Mouse (Mus musculus): ENCODE results near the gene Hps1.
A peak's percentile ranks its signal among the peaks of the same experiment; 100 is the strongest.

Gene Hps1

GRCm38 (mm10) chr19:42753141-42753917 is 26.4 kb downstream of the Hps1 start:
- DNase-seq: peak; percentile 88

- DNase-seq: peak; percentile 94
These were observed 27.3 kb downstream of the Hps1 start, which contains the start of gene Pyroxd2 for GRCm38 (mm10) chr19:42752363-42752931. Gene Pyroxd2, minus strand, starts transcription at chr19:42752775.

GRCm38 (mm10) chr19:42750196-42750595 is 29.6 kb downstream of the Hps1 start:
- no peak for DNase-seq

GRCm38 (mm10) chr19:42746702-42747101 is 33.1 kb downstream of the Hps1 start:
- no peak for DNase-seq

- no peak for DNase-seq
These were observed 33.9 kb downstream of the Hps1 start for GRCm38 (mm10) chr19:42745869-42746224.

GRCm38 (mm10) chr19:42745084-42745868 is 34.5 kb downstream of the Hps1 start:
- DNase-seq: no peak

- DNase-seq: peak; percentile 73
These were observed 35.6 kb downstream of the Hps1 start for GRCm38 (mm10) chr19:42744162-42744586.

GRCm38 (mm10) chr19:42743261-42743660 is 36.5 kb downstream of the Hps1 start:
- peak; percentile 71 for DNase-seq

- no peak for DNase-seq
These were observed 37.9 kb downstream of the Hps1 start for GRCm38 (mm10) chr19:42741884-42742283.

GRCm38 (mm10) chr19:42740163-42740899 is 39.4 kb downstream of the Hps1 start:
- DNase-seq: no peak

GRCm38 (mm10) chr19:42739734-42740133 is 40.0 kb downstream of the Hps1 start:
- DNase-seq: no peak

- DNase-seq: no peak
These were observed 42.0 kb downstream of the Hps1 start for GRCm38 (mm10) chr19:42737753-42738152.

GRCm38 (mm10) chr19:42734982-42735381 is 44.8 kb downstream of the Hps1 start:
- no peak for DNase-seq

- DNase-seq: peak; percentile 35
These were observed 52.4 kb downstream of the Hps1 start for GRCm38 (mm10) chr19:42727424-42727823.

GRCm38 (mm10) chr19:42726766-42727165 is 53.0 kb downstream of the Hps1 start:
- no peak for DNase-seq

- no peak for DNase-seq
These were observed 53.8 kb downstream of the Hps1 start for GRCm38 (mm10) chr19:42725973-42726350.

GRCm38 (mm10) chr19:42725056-42725972 is 54.5 kb downstream of the Hps1 start:
- no peak for DNase-seq

GRCm38 (mm10) chr19:42723302-42723701 is 56.5 kb downstream of the Hps1 start:
- DNase-seq: no peak

- DNase-seq: no peak
These were observed 57.3 kb downstream of the Hps1 start for GRCm38 (mm10) chr19:42722500-42722899.

GRCm38 (mm10) chr19:42718101-42718500 is 61.7 kb downstream of the Hps1 start:
- DNase-seq: no peak

GRCm38 (mm10) chr19:42717668-42718067 is 62.1 kb downstream of the Hps1 start:
- no peak for DNase-seq

GRCm38 (mm10) chr19:42716507-42716906 is 63.3 kb downstream of the Hps1 start:
- DNase-seq: no peak
